Mouse (Mus musculus) midbrain, embryonic 12.5 days (tissue): ENCODE measurements around the gene 3830406C13Rik. TPM values are rescaled to one million over a fixed set of nuclear protein-coding genes. Genes with fewer than 3 reads are reported as not detected.

Experiments used
- ATAC-seq: fragments of 200-750 bp; cut with Nextera tagmentation; 2 replicates; pipeline ENCODE4 v1.8.0; 2017; ENCODE audit warnings: low read depth, moderate TSS enrichment, moderate library complexity; ENCODE audit not compliant: low FRiP score
- H3K27ac ChIP-seq: fragments of 300-500 bp; sonication (generic); replicated peaks from 2 replicates; pipeline ENCODE4 v1.5.1; 2016; ENCODE audit warnings: mild to moderate bottlenecking
- H3K27me3 ChIP-seq: fragments of 300-500 bp; sonication (generic); 2 replicates; pipeline ENCODE4 v1.6.1; 2016; ENCODE audit warnings: mild to moderate bottlenecking
- H3K36me3 ChIP-seq: fragments of 300-500 bp; sonication (generic); 2 replicates; pipeline ENCODE4 v1.6.1; 2016
- H3K4me1 ChIP-seq: fragments of 300-500 bp; sonication (generic); 2 replicates; pipeline ENCODE4 v1.6.1; 2016
- H3K4me2 ChIP-seq: fragments of 300-500 bp; sonication (generic); replicated peaks from 2 replicates; pipeline ENCODE4 v1.6.1; 2016; ENCODE audit warnings: mild to moderate bottlenecking, moderate library complexity
- H3K4me3 ChIP-seq: fragments of 300-500 bp; sonication (generic); 2 replicates; pipeline ENCODE4 v1.5.1; 2016; ENCODE audit warnings: mild to moderate bottlenecking
- H3K9ac ChIP-seq: fragments of 300-500 bp; sonication (generic); replicated peaks from 2 replicates; pipeline ENCODE4 v1.6.1; 2016; ENCODE audit warnings: mild to moderate bottlenecking, moderate library complexity
- H3K9me3 ChIP-seq: fragments of 300-500 bp; sonication (generic); 2 replicates; pipeline ENCODE4 v1.6.1; 2016; ENCODE audit warnings: mild to moderate bottlenecking
- WGBS: fragments of 180-500 bp; shearing (Covaris S2); methylation state at CpG from one replicate; pipeline ENCODE4 v1.1.7; 2016; 5-methylcytosine and 5-hydroxymethylcytosine counted together
- polyA plus RNA-seq: library from polyadenylated mRNA; unstranded; fragments of >200 nt; fragmentation: Nextera tagmentation; extraction: Ambion mirVana; gene quantifications from 2 replicates; pipeline ENCODE4 v1.2.1, GENCODE M21; 2016

The 3830406C13Rik gene
- polyA plus RNA-seq, 1 experiment from 2014 or later: 27.9 TPM

GRCm38 (mm10) chr14:12344061-12344745 lies 60.2 kb downstream of the 3830406C13Rik start:
- Histone ChIP-seq H3K27me3 (peaks cover 100% of the 10 kb centered on the region), H3K4me3 (peak overlapping the region; percentile 34), H3K9ac (peak overlapping the region; percentile 11; the same call in 1 of the 2 replicates), H3K4me2 (peak overlapping the region; percentile 29; the same call in 1 of the 2 replicates), H3K4me1 (peaks cover 50% of the 10 kb centered on the region), H3K36me3 (no peaks in the 10 kb centered on the region), H3K9me3 (no peaks in the 10 kb centered on the region), H3K27ac (peak overlapping the region; percentile 58)
- 3% methylated on average over 24 of the region's 24 CpGs for WGBS
- no peak for ATAC-seq

GRCm38 (mm10) chr14:12344746-12345240 lies 60.8 kb downstream of the 3830406C13Rik start:
- Histone ChIP-seq H3K27me3 (peaks cover 100% of the 10 kb centered on the region), H3K4me2 (peak overlapping the region; percentile 29; the same call in 1 of the 2 replicates), H3K27ac (peak overlapping the region; percentile 58), H3K9ac (peak overlapping the region; percentile 11; the same call in 1 of the 2 replicates), H3K4me3 (peak overlapping the region; percentile 34), H3K36me3 (no peaks in the 10 kb centered on the region), H3K9me3 (no peaks in the 10 kb centered on the region), H3K4me1 (peaks cover 50% of the 10 kb centered on the region)
- ATAC-seq: no peak
- WGBS: under 1% methylated on average over 37 of the region's 39 CpGs

- peaks cover 50% of the 10 kb centered on the region for H3K4me1 ChIP-seq
- ATAC-seq: no peak
- H3K27me3 ChIP-seq: peaks cover 100% of the 10 kb centered on the region
- H3K27ac ChIP-seq: peak overlapping the region; percentile 58; the same call in 1 of the 2 replicates
- no peaks in the 10 kb centered on the region for H3K36me3 ChIP-seq
- peak overlapping the region; percentile 29 for H3K4me2 ChIP-seq
- H3K9ac ChIP-seq: 0 out of 2 replicates have a peak overlapping the region, but pooled peaks have one; percentile 11
- H3K9me3 ChIP-seq: no peaks in the 10 kb centered on the region
- peak overlapping the region; percentile 34 for H3K4me3 ChIP-seq
- whole genome bisulfite sequencing: under 1% methylated on average over 40 of the region's 40 CpGs
Observed at GRCm38 (mm10) chr14:12345241-12345921, 61.4 kb downstream of the 3830406C13Rik start.

- under 1% methylated on average over 50 of the region's 50 CpGs for WGBS
- peaks cover 43% of the 10 kb centered on the region for H3K4me1 ChIP-seq
Observed at GRCm38 (mm10) chr14:12346011-12346864, 62.3 kb downstream of the 3830406C13Rik start.

GRCm38 (mm10) chr14:12346865-12347600 lies 63.1 kb downstream of the 3830406C13Rik start:
- no peaks in the 10 kb centered on the region for H3K36me3 ChIP-seq
- H3K4me2 ChIP-seq: peak overlapping the region; percentile 29
- H3K27ac ChIP-seq: peak overlapping the region; percentile 39; the same call in 1 of the 2 replicates
- under 1% methylated on average over 26 of the region's 26 CpGs for WGBS
- H3K9me3 ChIP-seq: no peaks in the 10 kb centered on the region
- H3K4me3 ChIP-seq: 0 out of 2 replicates have a peak overlapping the region, but pooled peaks have one; percentile 9
- H3K9ac ChIP-seq: no peak overlapping the region
- ATAC-seq: no peak
- peaks cover 40% of the 10 kb centered on the region for H3K4me1 ChIP-seq
- H3K27me3 ChIP-seq: peaks cover 100% of the 10 kb centered on the region

More at GRCm38 (mm10) chr14:12346011-12346864, 62.3 kb downstream of the 3830406C13Rik start:
- peak overlapping the region; percentile 34 for H3K4me3 ChIP-seq
- peak overlapping the region; percentile 29 for H3K4me2 ChIP-seq
- ATAC-seq: 0 out of 2 replicates have a peak, but pooled peaks have one; percentile 28
- H3K27ac ChIP-seq: peak overlapping the region; percentile 58; the same call in 1 of the 2 replicates
- no peak overlapping the region for H3K9ac ChIP-seq
- H3K9me3 ChIP-seq: no peaks in the 10 kb centered on the region
- H3K36me3 ChIP-seq: no peaks in the 10 kb centered on the region
- peaks cover 100% of the 10 kb centered on the region for H3K27me3 ChIP-seq

- peak within 1 kb of the TSS; percentile 39; the same call in 1 of the 2 replicates for H3K27ac ChIP-seq
- H3K4me2 ChIP-seq: peak within 1 kb of the TSS; percentile 29
- 5% methylated on average over 2 of the region's 2 CpGs for WGBS
- H3K4me3 ChIP-seq: 0 out of 2 replicates have a peak within 1 kb of the TSS, but pooled peaks have one; percentile 9
- peaks cover 40% of the 10 kb centered on the region for H3K4me1 ChIP-seq
- ATAC-seq: no peak
- H3K9me3 ChIP-seq: no peaks in the 10 kb centered on the region
- H3K27me3 ChIP-seq: peaks cover 98% of the 10 kb centered on the region
- no peaks in the 10 kb centered on the region for H3K36me3 ChIP-seq
- no peak within 1 kb of the TSS for H3K9ac ChIP-seq
Observed at GRCm38 (mm10) chr14:12348089-12348488, 64.1 kb downstream of the 3830406C13Rik start, which contains the start of gene Fezf2. Gene Fezf2 (minus strand): TSS chr14:12348189.

- H3K4me2 ChIP-seq: no peak overlapping the region
- no peak overlapping the region for H3K9ac ChIP-seq
- no peaks in the 10 kb centered on the region for H3K36me3 ChIP-seq
- no peak overlapping the region for H3K27ac ChIP-seq
- peaks cover 98% of the 10 kb centered on the region for H3K27me3 ChIP-seq
- peaks cover 33% of the 10 kb centered on the region for H3K4me1 ChIP-seq
- WGBS: 4% methylated on average over 15 of the region's 15 CpGs
- H3K9me3 ChIP-seq: no peaks in the 10 kb centered on the region
- ATAC-seq: no peak
- no peak overlapping the region for H3K4me3 ChIP-seq
Observed at GRCm38 (mm10) chr14:12349334-12350090, 65.5 kb downstream of the 3830406C13Rik start.

- no peak overlapping the region for H3K9ac ChIP-seq
- H3K4me3 ChIP-seq: no peak overlapping the region
- WGBS: 6% methylated on average over 16 of the region's 16 CpGs
- H3K27ac ChIP-seq: no peak overlapping the region
- ATAC-seq: no peak
- H3K4me2 ChIP-seq: no peak overlapping the region
- H3K4me1 ChIP-seq: peaks cover 26% of the 10 kb centered on the region
- peaks cover 94% of the 10 kb centered on the region for H3K27me3 ChIP-seq
- no peaks in the 10 kb centered on the region for H3K9me3 ChIP-seq
- H3K36me3 ChIP-seq: no peaks in the 10 kb centered on the region
Observed at GRCm38 (mm10) chr14:12350271-12350916, 66.4 kb downstream of the 3830406C13Rik start.
